Mouse (Mus musculus) liver, adult 2 months (tissue): ENCODE measurements around the gene Mrpl16. TPM values are rescaled to one million over a fixed set of nuclear protein-coding genes. Genes with fewer than 3 reads are reported as not detected.

Source experiments
- DNase-seq: peaks from one replicate; pipeline ENCODE4 v3.0.0-alpha.2; 2011; ENCODE audit warnings: low read depth, low spot score; ENCODE audit errors: extremely low read depth
- H3K27ac ChIP-seq: fragments of 200-500 bp; replicated peaks from 2 replicates; pipeline ENCODE4 v1.5.1; 2012; ENCODE audit warnings: low read depth, mild to moderate bottlenecking, control low read depth, inconsistent platforms, low read length; ENCODE audit not compliant: insufficient read depth
- H3K27me3 ChIP-seq: fragments of 200-500 bp; 2 replicates; pipeline ENCODE4 v1.6.1; 2012; ENCODE audit warnings: mild to moderate bottlenecking, moderate library complexity, low read length, inconsistent platforms; ENCODE audit not compliant: control insufficient read depth, insufficient read depth
- H3K36me3 ChIP-seq: fragments of 200-500 bp; 2 replicates; pipeline ENCODE4 v1.6.1; 2012; ENCODE audit warnings: low read length, inconsistent platforms; ENCODE audit not compliant: control insufficient read depth, insufficient read depth
- H3K4me1 ChIP-seq: fragments of 200-500 bp; 2 replicates; pipeline ENCODE4 v1.6.1; 2011; ENCODE audit warnings: low read length; ENCODE audit not compliant: control insufficient read depth, insufficient read depth
- H3K4me3 ChIP-seq: fragments of 200-500 bp; 2 replicates; pipeline ENCODE4 v1.5.1; 2011; ENCODE audit warnings: low read depth, mild to moderate bottlenecking, control low read depth, low read length, moderate library complexity; ENCODE audit not compliant: insufficient read depth
- H3K79me2 ChIP-seq: fragments of 200-500 bp; 2 replicates; pipeline ENCODE4 v1.6.1; 2012; ENCODE audit warnings: inconsistent platforms, mild to moderate bottlenecking, low read length, moderate library complexity; ENCODE audit not compliant: control insufficient read depth, insufficient read depth
- H3K9ac ChIP-seq: fragments of 200-500 bp; 2 replicates; pipeline ENCODE4 v1.6.1; 2012; ENCODE audit warnings: low read depth, mild to moderate bottlenecking, control low read depth, inconsistent platforms, low read length
- CTCF ChIP-seq: fragments of 200-500 bp; IDR thresholded peaks from 2 replicates; pipeline ENCODE4 v1.5.1; 2011; ENCODE audit warnings: low read depth, low read length, control low read depth
- POLR2A ChIP-seq: fragments of 200-500 bp; IDR thresholded peaks from 2 replicates; pipeline ENCODE4 v1.6.1; 2011; ENCODE audit warnings: low read length, control low read depth; ENCODE audit not compliant: insufficient read depth; ENCODE audit errors: extremely low read depth
- WGBS: fragments of 180-500 bp; shearing (Covaris S2); methylation state at CpG from one replicate; pipeline ENCODE4 v1.1.7; 2018; 5-methylcytosine and 5-hydroxymethylcytosine counted together
- polyA plus RNA-seq: library from polyadenylated mRNA; depleted of rRNA; stranded (reverse); fragments of >200 nt; gene quantifications from 2 replicates; pipeline ENCODE4 v1.2.3, GENCODE M21; 2012
- total RNA-seq: library from RNA; depleted of rRNA; stranded (reverse); fragments of >200 nt; gene quantifications from 2 replicates; pipeline ENCODE4 v1.2.3, GENCODE M21; 2014

Mrpl16 gene
- total and polyA plus RNA-seq, 2 experiments: 20.6 to 28.8 TPM

DNA sequence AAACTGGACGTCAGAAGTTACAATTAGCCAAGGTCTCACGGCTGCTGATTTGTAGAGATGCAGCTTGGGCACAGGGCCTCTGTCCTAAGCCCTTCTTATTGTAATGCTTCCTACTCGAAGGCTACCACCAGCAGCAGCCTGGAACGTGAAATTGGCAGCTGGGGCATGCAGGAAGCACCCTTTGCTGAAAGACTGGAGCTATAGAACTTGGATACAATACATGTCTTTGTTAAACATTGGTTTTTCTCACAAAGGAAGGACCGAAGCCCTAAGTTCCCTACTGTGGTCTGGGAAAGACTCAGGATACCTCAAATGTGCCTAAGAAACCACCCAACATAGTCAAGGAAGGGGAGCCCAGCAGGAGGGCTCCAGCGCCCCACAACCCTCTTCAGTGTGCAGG lies 37.6 kb downstream of the Mrpl16 start:
- H3K9ac ChIP-seq: no peak overlapping the region
- no peaks in the 10 kb centered on the region for H3K27me3 ChIP-seq
- no peaks in the 10 kb centered on the region for H3K79me2 ChIP-seq
- no peak for DNase-seq
- no peaks in the 10 kb centered on the region; the same call in 1 of the 2 replicates for H3K4me1 ChIP-seq
- WGBS: 69% methylated on average over 6 of the region's 6 CpGs
- no peaks in the 10 kb centered on the region for H3K36me3 ChIP-seq
- TF ChIP-seq CTCF: no peak
- TF ChIP-seq POLR2A: no peak
- H3K27ac ChIP-seq: 0 out of 2 replicates have a peak overlapping the region, but pooled peaks have one; percentile 44
- no peak overlapping the region for H3K4me3 ChIP-seq

DNA sequence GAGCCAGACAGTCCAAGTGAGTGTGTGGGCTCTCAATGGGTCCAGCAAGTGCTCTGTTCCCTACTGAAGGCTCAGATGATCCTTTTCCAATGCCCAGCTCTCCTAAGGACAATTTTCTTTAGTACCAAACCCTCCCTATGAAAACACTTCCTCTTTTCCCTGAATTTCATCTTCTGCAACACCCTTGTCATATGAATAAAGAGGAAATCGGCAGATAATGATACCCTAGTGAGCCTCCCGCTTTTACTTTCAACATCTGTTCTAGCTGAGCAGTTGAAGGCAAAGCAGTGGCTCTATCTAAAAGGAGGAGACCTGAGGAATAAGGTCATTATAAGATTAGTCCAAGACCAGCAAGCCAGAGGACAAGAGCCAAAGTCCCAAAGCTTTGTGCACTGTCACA lies 38.3 kb downstream of the Mrpl16 start:
- Histone ChIP-seq H3K4me3 (no peak overlapping the region), H3K9ac (no peak overlapping the region), H3K27me3 (no peaks in the 10 kb centered on the region), H3K36me3 (no peaks in the 10 kb centered on the region), H3K79me2 (no peaks in the 10 kb centered on the region), H3K4me1 (no peaks in the 10 kb centered on the region; the same call in 1 of the 2 replicates), H3K27ac (0 out of 2 replicates have a peak overlapping the region, but pooled peaks have one; percentile 44)
- WGBS: 85% methylated on average over 2 of the region's 2 CpGs
- peak; percentile 15 for DNase-seq
- TF ChIP-seq CTCF: no peak
- TF ChIP-seq POLR2A: no peak

DNA sequence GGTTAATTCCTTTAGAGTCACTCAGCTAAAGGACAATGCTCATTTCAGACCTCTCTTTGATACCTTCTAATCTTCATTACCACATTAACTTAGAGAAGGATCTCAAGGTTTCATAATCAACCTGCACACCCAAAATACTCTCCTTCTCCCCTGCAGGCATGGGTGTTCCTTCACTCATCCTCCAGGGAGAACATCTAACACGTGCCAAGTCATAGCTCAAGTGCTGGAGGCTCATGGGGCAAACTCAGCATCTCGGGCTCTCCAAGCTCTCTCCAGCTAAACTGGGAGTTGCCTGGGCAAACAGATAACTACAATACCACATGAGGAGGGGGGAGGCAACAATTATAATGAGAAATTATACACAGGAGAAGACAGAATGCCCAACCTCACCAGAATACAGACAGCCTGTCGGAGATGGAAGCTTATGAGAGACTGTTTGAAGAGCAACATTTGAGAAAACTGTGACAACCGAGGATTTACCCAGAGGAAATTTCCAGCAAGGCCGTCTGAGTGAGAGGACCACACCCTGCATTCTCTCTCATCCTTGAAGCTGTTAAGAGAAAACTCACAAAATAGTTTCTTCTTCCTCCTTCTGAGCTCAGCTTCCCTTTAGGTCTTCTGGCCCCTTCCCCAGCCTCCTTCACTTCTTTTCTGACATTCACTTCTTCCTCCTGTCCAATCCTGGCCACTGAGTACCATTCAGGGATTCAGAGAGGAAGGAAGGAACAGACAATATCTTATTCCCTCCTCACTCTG lies 40.0 kb downstream of the Mrpl16 start:
- 72% methylated on average over 5 of the region's 5 CpGs for WGBS
- H3K27ac ChIP-seq: no peak overlapping the region

DNA sequence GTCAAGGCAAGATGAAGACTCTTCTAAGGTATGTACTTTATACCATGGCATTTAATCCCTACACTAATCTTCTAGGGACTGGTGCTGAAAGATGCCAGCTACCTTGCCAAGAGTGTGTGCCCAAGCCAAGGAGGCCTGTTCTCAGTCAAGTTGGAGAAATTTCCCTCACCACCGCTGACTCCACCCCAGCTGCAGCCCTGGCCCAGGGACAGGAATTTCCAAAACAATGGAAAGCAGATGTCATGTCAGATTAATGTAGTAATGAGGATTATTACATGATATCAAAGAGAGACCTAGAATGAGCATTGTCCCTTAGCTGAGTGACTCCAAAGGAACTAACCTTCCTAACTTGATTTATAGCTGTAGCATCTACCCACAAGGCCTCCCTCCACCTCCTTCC lies 40.7 kb downstream of the Mrpl16 start:
- Histone ChIP-seq H3K9ac (no peak overlapping the region), H3K27ac (no peak overlapping the region), H3K4me3 (no peak overlapping the region), H3K4me1 (no peaks in the 10 kb centered on the region), H3K79me2 (no peaks in the 10 kb centered on the region), H3K27me3 (no peaks in the 10 kb centered on the region), H3K36me3 (no peaks in the 10 kb centered on the region)
- DNase-seq: no peak
- 88% methylated on average over 1 of the region's 1 CpGs for WGBS
- TF ChIP-seq POLR2A: no peak
- no peak for TF ChIP-seq CTCF

More for the DNA sequence above, 40.0 kb downstream of the Mrpl16 start:
- no peaks in the 10 kb centered on the region for H3K36me3 ChIP-seq
- H3K79me2 ChIP-seq: no peaks in the 10 kb centered on the region
- no peak overlapping the region for H3K9ac ChIP-seq
- no peak for TF ChIP-seq CTCF
- TF ChIP-seq POLR2A: no peak
- no peak overlapping the region for H3K4me3 ChIP-seq
- H3K4me1 ChIP-seq: no peaks in the 10 kb centered on the region
- no peaks in the 10 kb centered on the region for H3K27me3 ChIP-seq
- DNase-seq: no peak

DNA sequence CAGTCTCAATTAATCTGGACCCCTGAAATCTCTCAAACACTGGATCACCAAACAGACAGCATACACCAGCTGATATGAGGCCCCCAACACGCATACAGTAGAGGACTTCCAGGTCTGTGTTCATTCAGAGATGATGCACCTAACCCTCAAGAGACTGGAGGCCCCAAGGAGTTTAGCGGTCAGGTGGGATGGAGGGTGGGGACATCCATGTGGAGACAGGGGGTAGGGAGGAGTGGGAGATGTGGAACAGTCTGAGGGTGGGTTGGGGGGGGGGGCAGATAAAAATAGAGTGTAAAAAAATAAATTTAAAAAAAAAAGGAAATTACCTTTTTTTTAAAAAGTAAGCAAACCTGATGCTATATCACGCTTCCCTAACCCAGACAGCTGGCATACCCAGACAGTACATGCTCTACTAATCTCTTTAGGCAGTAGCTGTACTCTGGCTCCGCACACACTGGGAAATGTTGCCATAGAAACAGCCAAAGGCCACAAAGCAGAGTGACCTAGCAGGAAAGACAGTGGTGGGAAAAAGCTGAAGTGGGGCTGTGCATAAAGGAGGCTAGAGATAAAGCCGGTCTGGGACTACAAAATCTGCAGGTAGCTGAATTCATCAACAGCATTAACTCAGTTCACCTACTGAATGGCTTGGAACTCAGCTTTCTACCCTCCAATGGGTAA lies 41.6 kb downstream of the Mrpl16 start:
- 66% methylated on average over 5 of the region's 5 CpGs for WGBS
- Histone ChIP-seq H3K27ac (no peak overlapping the region), H3K4me1 (no peaks in the 10 kb centered on the region), H3K9ac (no peak overlapping the region), H3K79me2 (no peaks in the 10 kb centered on the region), H3K36me3 (no peaks in the 10 kb centered on the region), H3K27me3 (no peaks in the 10 kb centered on the region), H3K4me3 (no peak overlapping the region)
- TF ChIP-seq POLR2A (no peak), CTCF (no peak)
- no peak for DNase-seq
